Mouse (Mus musculus) C2C12 (cell line): ENCODE data around the gene Fam110c.

Experiments used
- CTCF ChIP-seq: IDR thresholded peaks from one replicate; pipeline ENCODE4 v1.5.1; 2011; ENCODE audit not compliant: control insufficient read depth, insufficient read depth, insufficient read length
- MYOD1 ChIP-seq: IDR thresholded peaks from one replicate; pipeline ENCODE4 v1.6.1; 2011; ENCODE audit warnings: low read depth; ENCODE audit not compliant: control insufficient read depth, insufficient read length
- MYOG ChIP-seq: IDR thresholded peaks from one replicate; pipeline ENCODE4 v1.6.1; 2011; ENCODE audit not compliant: control insufficient read depth, insufficient read length; ENCODE audit errors: extremely low read depth

GRCm38 (mm10) chr12:31101821-31102220 lies 28.2 kb downstream of the Fam110c start:
- TF ChIP-seq CTCF = no peak
- no peak for TF ChIP-seq MYOD1
- no peak for TF ChIP-seq MYOG
